Mouse (Mus musculus): ENCODE measurements around the gene Fam20a. TPM values are rescaled to one million over a fixed set of nuclear protein-coding genes. Genes with fewer than 3 reads are reported as not detected.

The Fam20a gene
- polyA plus RNA-seq, 1 experiment from 2014 or later: 1.4 TPM

GRCm38 (mm10) chr11:109635871-109636395, 86.1 kb downstream of the Fam20a start:
- H3K27me3 ChIP-seq: no peaks in the 10 kb centered on the region
- 80% methylated on average over 6 of the region's 6 CpGs for WGBS
- no peaks in the 10 kb centered on the region for H3K9me3 ChIP-seq
- no peak overlapping the region for H3K27ac ChIP-seq
- H3K36me3 ChIP-seq (replicated peaks): no peaks in the 10 kb centered on the region
- no peaks in the 10 kb centered on the region for H3K4me1 ChIP-seq
- ATAC-seq (ENCODE audit: low FRiP score): no peak
- H3K4me2 ChIP-seq: no peak overlapping the region
- no peak overlapping the region for H3K9ac ChIP-seq
- no peak overlapping the region for H3K4me3 ChIP-seq (replicated peaks)

DNA sequence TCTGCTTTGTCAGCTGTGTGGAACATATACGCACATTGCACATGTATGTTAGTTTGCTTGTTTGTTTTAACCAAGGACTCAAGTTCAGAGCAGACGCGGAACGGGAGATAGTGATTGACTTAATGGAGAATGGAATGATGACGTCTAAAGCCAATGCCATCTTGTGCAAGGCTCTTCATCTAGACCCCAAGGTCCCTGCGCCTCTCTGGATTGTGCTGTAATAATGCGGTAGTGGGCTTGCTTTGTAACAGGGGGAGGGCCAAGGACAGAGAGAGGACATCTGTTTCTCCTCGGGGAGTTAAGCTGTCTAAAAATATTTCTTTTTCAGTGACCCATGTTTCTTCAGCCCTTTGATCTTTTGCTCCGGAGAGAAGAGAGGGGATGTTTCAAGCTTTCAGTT, 87.2 kb downstream of the Fam20a start:
- no peak for ATAC-seq (ENCODE audit: low FRiP score)
- Histone ChIP-seq H3K27me3 (no peaks in the 10 kb centered on the region), H3K4me3 (replicated peaks) (no peak overlapping the region), H3K9ac (no peak overlapping the region), H3K36me3 (replicated peaks) (no peaks in the 10 kb centered on the region), H3K27ac (no peak overlapping the region), H3K4me1 (no peaks in the 10 kb centered on the region), H3K9me3 (no peaks in the 10 kb centered on the region), H3K4me2 (no peak overlapping the region)
- 85% methylated on average over 9 of the region's 9 CpGs for WGBS

DNA sequence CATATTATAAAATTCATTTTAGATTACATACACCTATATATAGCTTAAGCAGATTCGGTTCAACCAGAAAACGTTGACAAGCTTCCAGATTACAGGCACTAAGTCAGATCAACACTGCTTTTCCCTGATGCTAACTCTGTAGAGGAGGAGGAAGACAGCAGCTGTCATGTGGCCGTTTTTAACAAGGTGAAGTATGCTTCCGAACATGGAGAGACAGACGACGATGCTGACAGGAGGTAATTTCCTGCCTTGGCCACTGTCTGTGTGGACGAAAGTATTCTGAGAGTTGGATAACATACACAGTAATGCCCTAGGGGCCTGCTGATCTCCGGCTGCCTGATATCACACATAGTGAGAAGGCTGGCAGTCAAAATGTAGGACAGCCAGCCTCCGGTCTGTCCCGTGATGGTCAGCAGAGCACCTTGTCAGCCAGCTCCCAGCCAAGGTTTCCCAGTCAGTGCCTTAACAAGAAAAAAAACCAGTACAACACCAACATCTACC, 93.0 kb downstream of the Fam20a start:
- no peak overlapping the region for H3K4me3 ChIP-seq (replicated peaks)
- no peak overlapping the region for H3K4me2 ChIP-seq
- no peaks in the 10 kb centered on the region for H3K27me3 ChIP-seq
- no peaks in the 10 kb centered on the region for H3K36me3 ChIP-seq (replicated peaks)
- WGBS: 83% methylated on average over 10 of the region's 10 CpGs
- ATAC-seq (ENCODE audit: low FRiP score): no peak
- no peak overlapping the region for H3K27ac ChIP-seq
- no peak overlapping the region for H3K9ac ChIP-seq
- H3K9me3 ChIP-seq: no peaks in the 10 kb centered on the region
- H3K4me1 ChIP-seq: no peaks in the 10 kb centered on the region

GRCm38 (mm10) chr11:109628099-109628498, 94.0 kb downstream of the Fam20a start:
- Histone ChIP-seq H3K4me2 (no peak overlapping the region), H3K9me3 (no peaks in the 10 kb centered on the region)
- 87% methylated on average over 3 of the region's 3 CpGs for WGBS

DNA sequence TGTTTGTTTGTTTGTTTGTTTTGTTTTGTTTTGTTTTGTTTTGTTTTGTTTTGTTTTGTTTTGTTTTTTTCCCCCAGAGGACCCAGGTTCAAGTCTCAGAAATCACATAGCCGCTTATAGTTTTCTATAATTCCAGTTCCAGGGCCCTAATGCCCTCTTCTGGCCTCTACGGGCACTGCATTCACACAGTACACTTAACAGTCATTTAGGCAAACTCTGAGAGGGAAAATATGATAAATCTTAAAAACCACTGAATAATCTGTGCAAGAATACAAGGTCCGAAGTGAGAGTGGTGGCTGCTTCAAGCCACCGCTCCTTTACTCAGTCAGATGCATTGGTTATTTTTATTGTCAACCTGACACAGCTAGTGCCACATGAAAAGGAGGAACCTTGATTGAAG, 94.4 kb downstream of the Fam20a start:
- no peaks in the 10 kb centered on the region for H3K9me3 ChIP-seq
- no peak overlapping the region for H3K9ac ChIP-seq
- no peaks in the 10 kb centered on the region for H3K27me3 ChIP-seq
- H3K4me2 ChIP-seq: no peak overlapping the region
- H3K4me1 ChIP-seq: peaks cover 2% of the 10 kb centered on the region; the same call in 1 of the 2 replicates
- no peaks in the 10 kb centered on the region for H3K36me3 ChIP-seq (replicated peaks)
- no peak for ATAC-seq (ENCODE audit: low FRiP score)
- H3K4me3 ChIP-seq (replicated peaks): no peak overlapping the region
- H3K27ac ChIP-seq: no peak overlapping the region
- 85% methylated on average over 4 of the region's 4 CpGs for WGBS

More at GRCm38 (mm10) chr11:109628099-109628498, 94.0 kb downstream of the Fam20a start:
- Histone ChIP-seq H3K9ac (no peak overlapping the region), H3K4me3 (replicated peaks) (no peak overlapping the region), H3K27me3 (no peaks in the 10 kb centered on the region), H3K4me1 (no peaks in the 10 kb centered on the region), H3K36me3 (replicated peaks) (no peaks in the 10 kb centered on the region), H3K27ac (no peak overlapping the region)
- no peak for ATAC-seq (ENCODE audit: low FRiP score)

GRCm38 (mm10) chr11:109623238-109623637, 98.8 kb downstream of the Fam20a start:
- H3K36me3 ChIP-seq (replicated peaks): no peaks in the 10 kb centered on the region
- H3K4me3 ChIP-seq (replicated peaks): no peak overlapping the region
- H3K9me3 ChIP-seq: no peaks in the 10 kb centered on the region
- H3K4me1 ChIP-seq: peaks cover 6% of the 10 kb centered on the region; the same call in 1 of the 2 replicates
- H3K27ac ChIP-seq: no peak overlapping the region
- H3K4me2 ChIP-seq: no peak overlapping the region
- ATAC-seq (ENCODE audit: low FRiP score): no peak
- no peak overlapping the region for H3K9ac ChIP-seq
- 94% methylated on average over 7 of the region's 7 CpGs for WGBS
- no peaks in the 10 kb centered on the region for H3K27me3 ChIP-seq

DNA sequence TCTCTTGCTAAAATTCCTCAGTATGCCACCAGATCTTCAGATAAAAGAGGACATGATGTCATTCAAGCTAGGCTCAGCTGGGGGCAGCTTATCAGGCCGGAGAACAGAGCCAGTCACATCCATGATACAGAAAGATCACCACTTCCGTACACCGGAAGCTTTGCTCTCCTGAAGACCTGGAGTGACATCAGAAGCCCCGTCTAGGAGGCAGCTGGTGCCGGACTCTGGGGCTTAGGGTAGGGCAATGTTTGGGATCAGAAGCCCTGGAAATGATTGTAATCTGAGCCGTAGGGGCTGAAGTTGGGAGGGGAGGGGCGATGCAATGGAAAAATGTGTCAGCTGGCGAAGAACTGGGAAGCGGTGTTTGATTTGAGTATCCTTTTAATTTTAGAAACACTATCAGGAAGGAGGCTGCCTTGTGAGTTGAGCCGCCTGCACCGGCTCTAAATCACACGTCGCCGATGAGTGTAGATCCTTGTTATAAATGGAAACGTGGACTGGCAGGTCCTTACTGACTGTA, 99.5 kb downstream of the Fam20a start:
- Histone ChIP-seq H3K36me3 (replicated peaks) (no peaks in the 10 kb centered on the region), H3K9ac (no peak overlapping the region; the same call in 1 of the 2 replicates), H3K27ac (no peak overlapping the region), H3K9me3 (no peaks in the 10 kb centered on the region), H3K4me3 (replicated peaks) (no peak overlapping the region), H3K27me3 (no peaks in the 10 kb centered on the region), H3K4me1 (peaks cover 6% of the 10 kb centered on the region; the same call in 1 of the 2 replicates), H3K4me2 (no peak overlapping the region)
- 47% methylated on average over 15 of the region's 15 CpGs for WGBS
- ATAC-seq (ENCODE audit: low FRiP score): no peak

DNA sequence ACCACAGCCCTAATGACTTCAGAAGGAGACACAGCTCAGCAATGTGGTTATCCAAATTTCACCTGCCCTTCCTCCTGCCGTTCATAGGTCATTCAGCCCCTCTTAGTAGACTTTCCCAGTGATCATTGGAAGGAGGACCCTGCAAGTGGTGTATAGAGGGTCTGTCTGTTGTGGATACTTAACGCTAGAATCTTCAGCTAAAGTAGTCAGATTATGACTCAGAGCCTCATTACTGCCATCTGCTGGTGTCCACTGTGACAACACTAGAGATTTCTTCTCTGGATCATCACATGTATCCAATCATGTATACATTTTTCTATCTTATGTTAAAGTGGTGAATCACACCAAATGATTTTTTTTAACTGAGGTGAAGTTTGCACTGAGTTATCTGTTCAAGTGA, 100.9 kb downstream of the Fam20a start:
- H3K9ac ChIP-seq: no peak overlapping the region
- no peaks in the 10 kb centered on the region for H3K36me3 ChIP-seq (replicated peaks)
- H3K27me3 ChIP-seq: no peaks in the 10 kb centered on the region
- H3K4me1 ChIP-seq: peaks cover 10% of the 10 kb centered on the region; the same call in 1 of the 2 replicates
- WGBS: 18% methylated on average over 2 of the region's 2 CpGs
- H3K9me3 ChIP-seq: no peaks in the 10 kb centered on the region
- ATAC-seq (ENCODE audit: low FRiP score): no peak
- H3K27ac ChIP-seq: no peak overlapping the region
- no peak overlapping the region for H3K4me2 ChIP-seq
- no peak overlapping the region for H3K4me3 ChIP-seq (replicated peaks)

- H3K4me3 ChIP-seq (replicated peaks): no peak overlapping the region
- no peak overlapping the region for H3K9ac ChIP-seq
- H3K36me3 ChIP-seq (replicated peaks): no peaks in the 10 kb centered on the region
- WGBS: 78% methylated on average over 6 of the region's 6 CpGs
- peaks cover 10% of the 10 kb centered on the region; the same call in 1 of the 2 replicates for H3K4me1 ChIP-seq
- ATAC-seq (ENCODE audit: low FRiP score): no peak
- no peak overlapping the region for H3K4me2 ChIP-seq
- H3K27ac ChIP-seq: no peak overlapping the region
- no peaks in the 10 kb centered on the region for H3K27me3 ChIP-seq
- H3K9me3 ChIP-seq: no peaks in the 10 kb centered on the region
Measured at GRCm38 (mm10) chr11:109620356-109620755, 101.7 kb downstream of the Fam20a start.

Other genes starting within 250 kb of the Fam20a start
- gene Arsg, start 248.9 kb downstream of the Fam20a start, polyA plus RNA-seq (2016; fragmentation: Nextera tagmentation; extraction: Ambion mirVana): 2.4 and 2.6 TPM in 2 replicates
- gene Slc16a6, start 248.7 kb downstream of the Fam20a start, polyA plus RNA-seq (2016; fragmentation: Nextera tagmentation; extraction: Ambion mirVana): 4.0 and 5.4 TPM in 2 replicates
- gene Wipi1, start 110.3 kb downstream of the Fam20a start, polyA plus RNA-seq (2016; fragmentation: Nextera tagmentation; extraction: Ambion mirVana): 12.9 and 13.6 TPM in 2 replicates
- 413 and 445 TPM in 2 replicates for gene Prkar1a, start 72.9 kb downstream of the Fam20a start, polyA plus RNA-seq (2016; fragmentation: Nextera tagmentation; extraction: Ambion mirVana)
- not detected in 2 replicates for gene 1700012B07Rik, start 105.8 kb upstream of the Fam20a start, polyA plus RNA-seq (2016; fragmentation: Nextera tagmentation; extraction: Ambion mirVana)